Mouse (Mus musculus) heart, postnatal 0 days (tissue): ENCODE results near the gene Ccdc169.

Experiments used
- CTCF ChIP-seq: IDR thresholded peaks from 2 replicates; pipeline ENCODE4 v1.5.1; 2016; ENCODE audit warnings: antibody characterized with exemption, control low read depth, low read depth
- EP300 ChIP-seq: IDR thresholded peaks from 2 replicates; pipeline ENCODE4 v1.6.1; 2016; ENCODE audit warnings: antibody characterized with exemption, low read depth

- no peak for TF ChIP-seq CTCF
- no peak for TF ChIP-seq EP300
Observed at GRCm38 (mm10) chr3:55206413-55206812, 69.3 kb downstream of the Ccdc169 start.
